Mouse (Mus musculus) cerebellum, adult 2 months (tissue): ENCODE results near the gene Jund.

Experiments used
- CTCF ChIP-seq: fragments of 200-500 bp; IDR thresholded peaks from 2 replicates; pipeline ENCODE4 v1.5.1; 2011; ENCODE audit warnings: low read depth, mild to moderate bottlenecking, control low read depth, low read length, moderate library complexity, borderline replicate concordance; ENCODE audit not compliant: insufficient read depth
- POLR2A ChIP-seq: fragments of 200-500 bp; IDR thresholded peaks from 2 replicates; pipeline ENCODE4 v1.6.1; 2011; ENCODE audit warnings: low read length, control low read depth, borderline replicate concordance; ENCODE audit not compliant: insufficient read depth

GRCm38 (mm10) chr8:70691230-70691629 is 7.5 kb upstream of the Jund start:
- TF ChIP-seq POLR2A, result no peak
- TF ChIP-seq CTCF, result no peak
